Mouse (Mus musculus) liver, embryonic 15.5 days (tissue): Measurements from ENCODE around the gene Cox17. TPM values are rescaled to one million over a fixed set of nuclear protein-coding genes. Genes with fewer than 3 reads are reported as not detected.
A peak's percentile ranks its signal among the peaks of the same experiment; 100 is the strongest.

Source experiments
- ATAC-seq: fragments of 200-750 bp; cut with Nextera tagmentation; 2 replicates; pipeline ENCODE4 v1.8.0; 2017; ENCODE audit warnings: moderate number of reproducible peaks, mild to moderate bottlenecking, moderate library complexity; ENCODE audit not compliant: insufficient read depth
- H3K27ac ChIP-seq: fragments of 300-500 bp; sonication (generic); replicated peaks from 2 replicates; pipeline ENCODE4 v1.5.1; 2015; ENCODE audit warnings: mild to moderate bottlenecking, inconsistent platforms
- H3K27me3 ChIP-seq: fragments of 300-500 bp; sonication (generic); 2 replicates; pipeline ENCODE4 v1.6.1; 2015; ENCODE audit warnings: mild to moderate bottlenecking, inconsistent platforms
- H3K36me3 ChIP-seq: fragments of 300-500 bp; sonication (generic); replicated peaks from 2 replicates; pipeline ENCODE4 v1.6.1; 2015; ENCODE audit warnings: moderate library complexity, mild to moderate bottlenecking, inconsistent platforms
- H3K4me1 ChIP-seq: fragments of 300-500 bp; sonication (generic); replicated peaks from 2 replicates; pipeline ENCODE4 v1.6.1; 2015; ENCODE audit warnings: inconsistent platforms
- H3K4me2 ChIP-seq: fragments of 300-500 bp; sonication (generic); 2 replicates; pipeline ENCODE4 v1.6.1; 2015; ENCODE audit warnings: moderate library complexity, mild to moderate bottlenecking, inconsistent platforms
- H3K4me3 ChIP-seq: fragments of 300-500 bp; sonication (generic); replicated peaks from 2 replicates; pipeline ENCODE4 v1.5.1; 2015; ENCODE audit warnings: mild to moderate bottlenecking, inconsistent platforms
- H3K9ac ChIP-seq: fragments of 300-500 bp; sonication (generic); 2 replicates; pipeline ENCODE4 v1.6.1; 2015; ENCODE audit warnings: moderate library complexity, mild to moderate bottlenecking, inconsistent platforms
- H3K9me3 ChIP-seq: fragments of 300-500 bp; sonication (generic); replicated peaks from 2 replicates; pipeline ENCODE4 v1.6.1; 2016; ENCODE audit warnings: inconsistent platforms
- WGBS: fragments of 180-500 bp; shearing (Covaris S2); methylation state at CpG from one replicate; pipeline ENCODE4 v1.1.7; 2015; ENCODE audit warnings: mixed read lengths; ENCODE audit not compliant: insufficient replicate concordance; 5-methylcytosine and 5-hydroxymethylcytosine counted together
- polyA plus RNA-seq: library from polyadenylated mRNA; unstranded; fragments of >200 nt; fragmentation: Nextera tagmentation; extraction: Ambion mirVana; gene quantifications from 2 replicates; pipeline ENCODE4 v1.2.1, GENCODE M21; 2015

Gene Cox17
- polyA plus RNA-seq, 1 experiment from 2014 or later = 255 TPM

DNA sequence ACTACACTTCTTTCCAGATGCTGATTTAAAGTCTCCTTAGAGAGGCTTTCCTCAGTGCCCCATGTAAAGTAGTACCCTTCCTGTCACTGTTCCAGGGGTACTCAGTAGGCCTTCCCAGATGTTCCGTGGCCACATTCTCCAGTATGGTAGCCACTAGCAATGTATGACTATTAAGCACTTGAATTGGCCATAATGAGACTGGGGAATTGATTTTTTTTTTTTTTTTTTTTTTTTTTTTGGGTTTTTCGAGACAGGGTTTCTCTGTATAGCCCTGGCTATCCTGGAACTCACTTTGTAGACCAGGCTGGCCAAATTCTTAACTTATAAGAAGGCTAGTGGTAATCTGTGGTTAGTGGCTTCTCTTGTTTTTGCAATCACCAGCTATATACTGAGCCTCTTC lies 3.1 kb downstream of the Cox17 start:
- no peaks in the 10 kb centered on the region for H3K27me3 ChIP-seq
- no peak for ATAC-seq
- WGBS = 78% methylated on average over 2 of the region's 2 CpGs
- H3K9me3 ChIP-seq = no peaks in the 10 kb centered on the region
- peaks cover 60% of the 10 kb centered on the region for H3K4me1 ChIP-seq
- H3K9ac ChIP-seq = peak overlapping the region; percentile 16
- peak overlapping the region; percentile 15 for H3K4me3 ChIP-seq
- H3K4me2 ChIP-seq = peak overlapping the region; percentile 75
- peaks cover 48% of the 10 kb centered on the region for H3K36me3 ChIP-seq
- peak overlapping the region; percentile 77 for H3K27ac ChIP-seq

DNA sequence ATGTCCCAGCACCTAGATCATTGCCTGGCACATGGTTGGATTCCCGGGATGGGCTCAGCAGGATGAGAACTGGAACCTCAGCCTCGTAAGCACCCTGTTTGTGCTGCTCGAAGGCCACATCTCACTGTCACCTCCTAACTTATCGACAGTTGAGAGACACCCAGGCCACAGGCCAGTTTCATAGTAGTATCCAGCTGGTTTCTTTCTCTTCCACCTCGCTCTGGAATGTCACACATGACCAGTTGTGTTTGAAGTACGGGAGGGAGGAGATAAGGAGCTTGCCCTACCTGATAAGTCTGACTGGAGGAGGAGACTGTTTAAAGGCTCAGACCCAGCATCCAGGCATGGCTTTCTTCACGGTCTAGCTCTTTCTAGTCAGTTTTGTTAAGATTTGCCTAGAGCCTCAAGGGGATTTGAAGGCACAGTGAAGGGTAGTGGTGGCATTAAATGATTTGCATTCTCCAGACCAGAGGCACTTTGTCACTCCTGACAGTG lies 3.6 kb downstream of the Cox17 start:
- 26% methylated on average over 7 of the region's 7 CpGs for WGBS
- H3K9ac ChIP-seq = peak overlapping the region; percentile 16
- ATAC-seq = peak; percentile 55

DNA sequence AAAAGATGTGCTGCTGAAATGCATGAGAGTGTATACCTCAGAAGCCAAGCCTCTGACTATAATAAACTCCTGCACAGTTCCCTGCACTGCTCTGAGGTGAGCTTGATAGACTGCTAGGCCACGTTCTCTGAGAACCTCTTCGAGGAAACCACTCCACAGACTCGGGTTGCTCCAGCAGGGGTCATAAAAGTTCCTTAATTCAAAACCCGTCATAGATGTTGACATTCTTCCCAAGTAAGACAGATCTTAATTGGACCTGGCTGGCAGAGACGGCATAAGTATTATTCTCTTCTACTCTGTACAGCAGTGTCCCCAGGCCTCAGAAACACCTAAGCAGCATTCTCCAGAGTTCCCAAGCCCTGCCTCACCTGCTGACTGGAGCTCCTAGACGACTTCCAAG lies 4.1 kb downstream of the Cox17 start:
- 54% methylated on average over 6 of the region's 6 CpGs for WGBS
- Histone ChIP-seq H3K9ac (peak overlapping the region; percentile 16; the same call in 1 of the 2 replicates), H3K4me3 (0 out of 2 replicates have a peak overlapping the region, but pooled peaks have one; percentile 15), H3K36me3 (peaks cover 51% of the 10 kb centered on the region), H3K4me1 (peaks cover 55% of the 10 kb centered on the region), H3K27ac (peak overlapping the region; percentile 77), H3K27me3 (no peaks in the 10 kb centered on the region), H3K4me2 (peak overlapping the region; percentile 75), H3K9me3 (no peaks in the 10 kb centered on the region)
- ATAC-seq = no peak

More for the DNA sequence above, 3.6 kb downstream of the Cox17 start:
- Histone ChIP-seq H3K4me1 (peaks cover 56% of the 10 kb centered on the region), H3K36me3 (peaks cover 48% of the 10 kb centered on the region), H3K4me3 (peak overlapping the region; percentile 15), H3K27me3 (no peaks in the 10 kb centered on the region), H3K4me2 (peak overlapping the region; percentile 75), H3K27ac (peak overlapping the region; percentile 77), H3K9me3 (no peaks in the 10 kb centered on the region)

DNA sequence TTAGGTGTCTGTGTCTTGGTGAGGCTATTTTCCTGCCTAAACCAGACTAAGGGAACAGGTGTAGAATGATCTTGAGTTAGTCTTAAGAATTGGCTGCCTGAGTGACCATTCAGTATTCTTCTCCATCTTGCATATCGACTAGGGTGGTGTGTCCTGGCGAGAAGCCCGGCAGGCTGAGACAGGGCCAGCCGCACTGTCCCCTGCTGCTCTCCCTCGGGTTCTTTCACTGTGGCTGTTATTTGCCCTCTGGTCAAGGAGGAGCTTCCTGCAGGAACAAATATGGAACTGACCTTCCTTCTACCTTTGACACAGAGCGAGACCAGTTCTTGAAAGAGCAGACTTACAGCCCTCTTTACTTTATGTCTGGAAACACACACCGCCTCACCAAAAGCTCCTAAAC lies 5.2 kb downstream of the Cox17 start:
- no peak overlapping the region for H3K9ac ChIP-seq
- H3K4me2 ChIP-seq = no peak overlapping the region
- no peaks in the 10 kb centered on the region for H3K27me3 ChIP-seq
- no peak for ATAC-seq
- H3K9me3 ChIP-seq = no peaks in the 10 kb centered on the region
- peak overlapping the region; percentile 14; the same call in 1 of the 2 replicates for H3K27ac ChIP-seq
- peaks cover 50% of the 10 kb centered on the region for H3K4me1 ChIP-seq
- H3K4me3 ChIP-seq = no peak overlapping the region
- 87% methylated on average over 7 of the region's 7 CpGs for WGBS
- peaks cover 54% of the 10 kb centered on the region for H3K36me3 ChIP-seq

DNA sequence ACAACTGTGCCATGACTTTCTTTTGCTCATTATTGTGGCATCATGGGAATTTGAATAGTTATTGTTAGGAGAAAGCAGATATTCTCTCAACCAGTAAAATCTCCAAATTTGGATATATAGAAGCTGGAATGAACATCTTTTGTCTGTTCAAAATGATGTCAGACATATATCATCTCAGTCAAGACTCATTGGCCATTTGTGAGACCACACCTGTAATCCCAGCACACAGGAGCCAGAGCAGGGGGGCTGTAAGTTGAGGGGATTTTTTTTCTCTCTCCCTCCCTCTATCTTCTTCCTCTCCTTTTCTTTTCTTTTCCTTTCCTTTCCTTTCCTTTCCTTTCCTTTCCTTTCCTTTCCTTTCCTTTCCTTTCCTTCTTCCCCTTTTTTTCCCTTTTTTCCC lies 6.1 kb downstream of the Cox17 start:
- Histone ChIP-seq H3K27ac (no peak overlapping the region), H3K4me1 (peaks cover 46% of the 10 kb centered on the region), H3K9me3 (no peaks in the 10 kb centered on the region), H3K9ac (no peak overlapping the region), H3K4me3 (no peak overlapping the region), H3K36me3 (peaks cover 54% of the 10 kb centered on the region), H3K4me2 (no peak overlapping the region), H3K27me3 (no peaks in the 10 kb centered on the region)
- ATAC-seq = no peak

DNA sequence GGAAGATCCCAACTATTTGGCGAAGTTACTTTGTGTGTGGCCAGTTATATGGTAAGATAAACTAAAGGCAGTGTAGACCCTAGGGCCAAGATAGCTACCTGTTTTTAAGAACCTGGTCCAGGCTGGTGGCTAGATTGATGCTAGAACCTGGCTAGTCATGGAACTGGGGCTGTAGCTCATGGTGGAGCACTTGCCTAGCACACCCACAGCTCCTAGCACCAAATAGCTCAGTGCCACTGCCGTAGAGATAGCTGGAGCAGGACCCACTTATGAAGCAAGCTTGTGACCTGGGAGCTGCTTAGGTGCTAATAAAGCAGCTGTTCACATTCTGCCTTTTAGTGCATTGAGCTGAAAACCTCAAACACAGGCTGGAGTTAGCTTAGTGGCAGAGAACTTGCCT lies 6.9 kb downstream of the Cox17 start:
- no peaks in the 10 kb centered on the region for H3K9me3 ChIP-seq
- H3K27ac ChIP-seq = 0 out of 2 replicates have a peak overlapping the region, but pooled peaks have one; percentile 38
- H3K36me3 ChIP-seq = peaks cover 54% of the 10 kb centered on the region
- ATAC-seq = no peak
- no peaks in the 10 kb centered on the region for H3K27me3 ChIP-seq
- H3K4me2 ChIP-seq = no peak overlapping the region
- no peak overlapping the region for H3K4me3 ChIP-seq
- peaks cover 40% of the 10 kb centered on the region for H3K4me1 ChIP-seq
- H3K9ac ChIP-seq = no peak overlapping the region
- WGBS = 68% methylated on average over 2 of the region's 2 CpGs

DNA sequence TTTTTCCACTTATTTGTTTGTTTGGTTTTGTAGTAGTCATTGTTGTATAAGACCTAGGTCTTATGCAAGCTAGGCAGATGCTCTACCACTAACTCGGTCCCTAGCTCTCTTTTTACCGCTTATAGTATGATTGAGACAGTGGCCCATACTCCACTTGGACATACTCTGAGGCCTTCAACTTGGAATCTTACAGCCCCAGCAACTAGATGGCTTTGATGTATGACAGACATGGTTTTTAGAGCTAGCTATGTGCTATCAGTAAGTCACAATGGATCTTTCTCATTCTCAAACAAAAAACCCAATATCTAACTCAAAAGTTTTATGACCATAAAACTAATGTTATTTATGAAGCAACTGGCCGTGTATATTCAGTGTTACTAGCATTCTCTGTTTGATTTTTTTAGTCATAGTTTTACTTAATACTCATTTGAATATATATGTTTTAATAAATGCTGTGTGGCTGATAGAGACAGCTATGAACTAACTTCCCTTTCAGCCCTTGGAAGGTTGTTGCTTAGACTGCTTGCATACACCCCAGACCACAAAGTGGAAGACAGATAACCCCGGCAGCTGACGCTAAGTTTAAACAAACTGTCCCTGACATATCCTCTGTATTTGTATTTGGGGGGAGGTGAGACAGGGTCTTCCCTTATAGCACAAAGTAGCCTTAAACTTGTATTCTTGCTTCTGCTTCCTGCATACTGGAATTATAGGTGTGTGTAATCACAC lies 7.6 kb downstream of the Cox17 start:
- Histone ChIP-seq H3K27me3 (no peaks in the 10 kb centered on the region), H3K9ac (no peak overlapping the region), H3K4me1 (peaks cover 34% of the 10 kb centered on the region), H3K36me3 (peaks cover 50% of the 10 kb centered on the region), H3K9me3 (no peaks in the 10 kb centered on the region), H3K4me2 (no peak overlapping the region), H3K4me3 (no peak overlapping the region), H3K27ac (no peak overlapping the region)
- no peak for ATAC-seq
- 37% methylated on average over 5 of the region's 5 CpGs for WGBS

DNA sequence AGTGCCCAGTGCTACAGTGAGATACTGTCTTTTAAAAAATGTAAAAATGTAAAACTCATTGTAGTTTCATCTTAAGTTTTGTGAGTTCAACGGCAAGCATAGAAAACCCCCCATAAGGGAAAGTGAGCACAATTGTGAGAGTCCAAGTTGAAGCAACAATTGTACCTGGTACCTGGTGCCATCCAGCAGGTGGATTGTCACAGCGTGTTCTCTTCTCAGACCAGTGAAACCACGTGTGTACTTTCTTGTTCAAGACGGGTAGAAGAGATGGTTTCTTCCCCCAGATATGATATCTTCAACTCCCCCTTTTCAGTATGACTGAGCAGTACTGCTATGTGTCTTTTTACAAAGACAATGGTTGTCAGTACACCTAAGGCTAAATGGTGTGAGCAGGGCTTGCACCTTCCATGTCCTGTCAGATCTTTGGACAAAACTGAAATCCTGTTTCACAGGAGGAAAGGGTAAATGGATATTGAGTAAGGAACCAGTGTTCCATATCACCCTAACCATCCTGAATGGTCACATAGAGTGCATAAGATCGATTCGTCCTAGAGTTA lies 11.5 kb downstream of the Cox17 start:
- no peak overlapping the region for H3K9ac ChIP-seq
- no peak for ATAC-seq
- H3K36me3 ChIP-seq = peaks cover 15% of the 10 kb centered on the region
- H3K4me3 ChIP-seq = no peak overlapping the region
- H3K27ac ChIP-seq = no peak overlapping the region
- 62% methylated on average over 6 of the region's 6 CpGs for WGBS
- no peaks in the 10 kb centered on the region for H3K27me3 ChIP-seq
- H3K9me3 ChIP-seq = no peaks in the 10 kb centered on the region
- peaks cover 30% of the 10 kb centered on the region for H3K4me1 ChIP-seq
- H3K4me2 ChIP-seq = no peak overlapping the region

DNA sequence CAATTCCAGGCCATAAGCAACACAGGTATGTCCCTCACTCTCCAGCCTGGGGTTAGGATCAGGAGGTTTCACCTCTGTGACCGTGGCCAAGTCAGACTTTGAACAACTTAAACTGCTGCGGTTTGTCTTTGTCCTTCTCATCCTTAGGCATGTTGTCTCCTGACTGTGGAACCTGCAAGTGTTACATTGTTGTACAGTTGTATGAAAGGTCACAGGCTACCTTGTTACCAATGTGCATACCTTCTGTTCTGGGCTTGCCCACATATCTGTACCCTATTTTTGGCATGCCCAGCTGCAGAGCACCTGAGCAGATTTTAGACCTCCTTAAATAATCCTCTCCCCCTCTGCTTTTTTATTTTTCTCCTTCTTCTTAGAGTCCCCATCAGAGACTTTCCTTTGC lies 12.4 kb downstream of the Cox17 start:
- Histone ChIP-seq H3K36me3 (0 out of 2 replicates have a peak, but pooled peaks cover 9% of the 10 kb centered on the region), H3K4me1 (peaks cover 34% of the 10 kb centered on the region), H3K9me3 (no peaks in the 10 kb centered on the region), H3K4me2 (no peak overlapping the region), H3K27me3 (no peaks in the 10 kb centered on the region), H3K27ac (no peak overlapping the region), H3K4me3 (no peak overlapping the region), H3K9ac (no peak overlapping the region)
- ATAC-seq = no peak
- WGBS = 80% methylated on average over 2 of the region's 2 CpGs

DNA sequence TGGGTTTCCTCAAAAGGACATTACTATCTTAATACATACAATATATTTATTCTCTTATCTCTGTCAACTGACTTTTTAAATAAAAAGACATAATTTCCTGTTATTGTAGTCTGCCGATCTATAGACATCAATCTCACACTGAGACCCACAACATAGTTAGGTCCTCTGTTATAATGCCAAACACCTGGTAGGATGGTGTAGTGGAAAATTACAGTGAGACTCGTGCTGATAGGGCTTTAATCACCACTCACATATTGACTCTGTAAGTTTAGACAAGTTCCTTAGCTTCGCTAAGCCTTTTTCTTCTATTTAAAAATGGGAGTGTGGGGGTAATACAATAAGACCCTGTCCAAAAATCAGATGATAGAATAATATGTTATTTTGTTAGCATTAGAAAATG lies 13.1 kb downstream of the Cox17 start:
- Histone ChIP-seq H3K4me2 (no peak overlapping the region), H3K4me1 (peaks cover 36% of the 10 kb centered on the region), H3K27me3 (no peaks in the 10 kb centered on the region), H3K27ac (no peak overlapping the region), H3K4me3 (no peak overlapping the region), H3K9ac (no peak overlapping the region), H3K9me3 (no peaks in the 10 kb centered on the region), H3K36me3 (0 out of 2 replicates have a peak, but pooled peaks cover 6% of the 10 kb centered on the region)
- no peak for ATAC-seq
- WGBS = 41% methylated on average over 3 of the region's 3 CpGs

DNA sequence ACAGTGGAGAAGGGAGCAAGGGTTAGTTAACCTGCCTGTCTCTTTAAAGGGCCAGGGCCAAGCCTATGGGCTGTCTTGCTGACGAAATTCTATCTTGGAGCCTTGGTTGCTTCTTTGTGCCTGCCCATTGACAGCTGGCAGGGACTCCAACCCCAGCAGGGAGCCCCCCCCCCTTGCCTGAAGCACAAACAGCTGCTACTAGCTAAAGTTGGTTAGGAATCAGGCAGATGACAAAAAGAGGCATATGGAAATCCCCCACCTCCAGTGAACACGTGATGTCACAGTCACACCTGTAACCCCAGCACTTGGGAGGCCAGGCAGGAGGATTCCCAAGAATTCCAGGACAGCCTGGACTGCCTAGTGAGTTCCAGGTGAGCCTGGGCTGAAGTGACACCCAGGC lies 13.5 kb downstream of the Cox17 start:
- Histone ChIP-seq H3K27me3 (no peaks in the 10 kb centered on the region), H3K4me3 (no peak overlapping the region), H3K9me3 (no peaks in the 10 kb centered on the region), H3K36me3 (0 out of 2 replicates have a peak, but pooled peaks cover 6% of the 10 kb centered on the region), H3K4me2 (no peak overlapping the region), H3K27ac (no peak overlapping the region), H3K9ac (no peak overlapping the region), H3K4me1 (peaks cover 38% of the 10 kb centered on the region)
- WGBS = 51% methylated on average over 2 of the region's 2 CpGs
- ATAC-seq = no peak
